Mouse (Mus musculus) gastrocnemius, adult 8-10 months (tissue): ENCODE measurements around the gene Enah. TPM values are rescaled to one million over a fixed set of nuclear protein-coding genes. Genes with fewer than 3 reads are reported as not detected.

Experiments
- DNase-seq, 2 experiments: peaks; one replicate each; pipeline ENCODE4 v3.0.0; 2022; ENCODE audit warnings: low spot score in 2 of 2
- total RNA-seq, 4 experiments: library from RNA; stranded (reverse); gene quantifications; 2 replicates each; pipeline ENCODE4 v1.2.4; 2022

The Enah gene
- total RNA-seq, 4 experiments from 2014 or later: 43.1 to 56.3 (median 48.3) TPM

- no peak for DNase-seq
Measured at GRCm38 (mm10) chr1:181848210-181848609, 171.6 kb downstream of the Enah start.

- no peak for DNase-seq
Measured at GRCm38 (mm10) chr1:181847396-181847795, 172.4 kb downstream of the Enah start.

Other genes with a start within 250 kb of the Enah start
- gene Lbr, start 176.9 kb downstream of the Enah start, total RNA-seq: 10 to 100 TPM; 20.4 to 23.4 (median 23.0) TPM
- 10 to 100 TPM; 41.5 to 49.1 (median 45.6) TPM for gene Srp9, start 104.7 kb upstream of the Enah start, total RNA-seq
- not detected for gene Vmn1r1, start 144.5 kb upstream of the Enah start, total RNA-seq